Mouse (Mus musculus): ENCODE data around the gene Pex14. TPM values are rescaled to one million over a fixed set of nuclear protein-coding genes. Genes with fewer than 3 reads are reported as not detected.

Gene Pex14
- total and polyA plus RNA-seq, 2 experiments = 35.6 to 58.2 TPM

DNA sequence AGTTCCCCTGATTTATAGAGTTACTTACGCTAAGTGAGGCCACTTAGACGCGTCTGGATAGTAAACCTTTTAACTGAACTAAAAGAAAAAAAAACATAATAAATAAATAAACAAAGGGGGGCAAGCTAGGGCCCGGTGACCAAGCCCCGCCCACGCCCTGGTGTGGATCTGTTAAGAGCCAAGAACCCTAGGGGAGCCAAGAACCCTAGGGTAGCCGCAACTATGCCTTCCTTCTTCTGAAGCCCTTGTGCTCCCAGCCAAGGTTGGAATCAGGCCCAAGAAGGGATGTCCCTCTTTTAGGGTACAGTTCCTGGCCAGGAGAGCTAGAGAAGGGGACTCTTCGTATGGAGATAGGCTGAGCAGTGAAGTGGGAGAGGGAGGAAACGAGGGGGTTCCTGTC lies 176.3 kb downstream of the Pex14 start:
- Histone ChIP-seq H3K36me3 (ENCODE audit: control insufficient read depth, insufficient read depth, low read length) (no peaks in the 10 kb centered on the region), H3K9ac (ENCODE audit: low read depth, low read length) (no peak overlapping the region), H3K27ac (replicated peaks; ENCODE audit: insufficient read depth, low read depth, low read length) (no peak overlapping the region), H3K4me3 (ENCODE audit: insufficient read depth, low read depth, low read length) (no peak overlapping the region), H3K27me3 (ENCODE audit: control insufficient read depth, insufficient read depth, low read length) (no peaks in the 10 kb centered on the region), H3K4me1 (ENCODE audit: control insufficient read depth, insufficient read depth, low read length) (no peaks in the 10 kb centered on the region), H3K79me2 (ENCODE audit: control insufficient read depth, insufficient read depth, low read length) (no peaks in the 10 kb centered on the region)
- WGBS = 83% methylated on average over 9 of the region's 9 CpGs
- no peak for DNase-seq (ENCODE audit: extremely low read depth, low read depth, low spot score)
- no peak for TF ChIP-seq POLR2A (IDR thresholded peaks at IDR 0.05; ENCODE audit: extremely low read depth, insufficient read depth, low read length)

DNA sequence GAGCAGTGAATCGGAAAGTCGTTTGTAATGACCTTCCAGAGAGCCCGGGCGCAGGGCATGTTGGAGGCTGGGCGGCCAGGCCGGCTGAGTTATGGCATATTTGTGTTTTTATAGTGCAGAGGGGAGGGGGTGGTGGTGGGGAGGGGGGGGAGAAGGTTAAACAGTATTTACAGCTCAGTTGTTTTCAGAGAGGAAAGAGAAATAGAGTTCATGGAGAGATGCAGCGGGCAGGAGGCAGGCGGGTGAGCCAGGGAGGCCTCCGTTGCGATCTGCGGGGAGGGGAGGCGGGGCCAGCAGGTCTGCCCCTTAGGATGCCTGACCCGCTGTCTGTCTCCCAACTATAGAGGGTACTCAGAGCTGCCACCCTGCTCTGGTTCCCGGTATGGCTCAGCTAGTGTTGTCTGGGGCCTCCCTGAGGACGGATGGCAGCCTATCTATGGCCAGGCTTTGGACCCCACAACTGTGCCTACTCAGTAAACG lies 177.4 kb downstream of the Pex14 start:
- WGBS = 47% methylated on average over 16 of the region's 16 CpGs
- no peaks in the 10 kb centered on the region for H3K4me1 ChIP-seq (ENCODE audit: control insufficient read depth, insufficient read depth, low read length)
- H3K79me2 ChIP-seq (ENCODE audit: control insufficient read depth, insufficient read depth, low read length) = no peaks in the 10 kb centered on the region
- no peaks in the 10 kb centered on the region for H3K27me3 ChIP-seq (ENCODE audit: control insufficient read depth, insufficient read depth, low read length)
- TF ChIP-seq CTCF (IDR thresholded peaks at IDR 0.05; ENCODE audit: low read depth, low read length) (no peak), POLR2A (IDR thresholded peaks at IDR 0.05; ENCODE audit: extremely low read depth, insufficient read depth, low read length) (no peak)
- no peak overlapping the region for H3K9ac ChIP-seq (ENCODE audit: low read depth, low read length)
- H3K36me3 ChIP-seq (ENCODE audit: control insufficient read depth, insufficient read depth, low read length) = no peaks in the 10 kb centered on the region
- H3K4me3 ChIP-seq (ENCODE audit: insufficient read depth, low read depth, low read length) = no peak overlapping the region
- DNase-seq (ENCODE audit: extremely low read depth, low read depth, low spot score) = no peak
- H3K27ac ChIP-seq (replicated peaks; ENCODE audit: insufficient read depth, low read depth, low read length) = no peak overlapping the region

- WGBS = 82% methylated on average over 11 of the region's 11 CpGs
- H3K27ac ChIP-seq (replicated peaks; ENCODE audit: insufficient read depth, low read depth, low read length) = no peak overlapping the region
- no peak for DNase-seq (ENCODE audit: extremely low read depth, low read depth, low spot score)
Measured at GRCm38 (mm10) chr4:148920610-148921009, 179.1 kb downstream of the Pex14 start.

GRCm38 (mm10) chr4:148918707-148919447 lies 180.8 kb downstream of the Pex14 start:
- TF ChIP-seq POLR2A (IDR thresholded peaks at IDR 0.05; ENCODE audit: extremely low read depth, insufficient read depth, low read length) = no peak
- TF ChIP-seq CTCF (IDR thresholded peaks at IDR 0.05; ENCODE audit: low read depth, low read length) = no peak
- H3K27ac ChIP-seq (replicated peaks; ENCODE audit: insufficient read depth, low read depth, low read length) = no peak overlapping the region
- DNase-seq (ENCODE audit: extremely low read depth, low read depth, low spot score) = no peak
- H3K4me1 ChIP-seq (ENCODE audit: control insufficient read depth, insufficient read depth, low read length) = no peaks in the 10 kb centered on the region
- no peak overlapping the region for H3K9ac ChIP-seq (ENCODE audit: low read depth, low read length)
- no peaks in the 10 kb centered on the region for H3K36me3 ChIP-seq (ENCODE audit: control insufficient read depth, insufficient read depth, low read length)
- WGBS = 89% methylated on average over 15 of the region's 15 CpGs
- no peaks in the 10 kb centered on the region for H3K79me2 ChIP-seq (ENCODE audit: control insufficient read depth, insufficient read depth, low read length)
- no peaks in the 10 kb centered on the region for H3K27me3 ChIP-seq (ENCODE audit: control insufficient read depth, insufficient read depth, low read length)
- no peak overlapping the region for H3K4me3 ChIP-seq (ENCODE audit: insufficient read depth, low read depth, low read length)

More at GRCm38 (mm10) chr4:148920610-148921009, 179.1 kb downstream of the Pex14 start:
- H3K4me3 ChIP-seq (ENCODE audit: insufficient read depth, low read depth, low read length) = no peak overlapping the region
- no peaks in the 10 kb centered on the region for H3K4me1 ChIP-seq (ENCODE audit: control insufficient read depth, insufficient read depth, low read length)
- no peaks in the 10 kb centered on the region for H3K27me3 ChIP-seq (ENCODE audit: control insufficient read depth, insufficient read depth, low read length)
- no peak overlapping the region for H3K9ac ChIP-seq (ENCODE audit: low read depth, low read length)
- no peaks in the 10 kb centered on the region for H3K79me2 ChIP-seq (ENCODE audit: control insufficient read depth, insufficient read depth, low read length)
- H3K36me3 ChIP-seq (ENCODE audit: control insufficient read depth, insufficient read depth, low read length) = no peaks in the 10 kb centered on the region
- TF ChIP-seq CTCF (IDR thresholded peaks at IDR 0.05; ENCODE audit: low read depth, low read length) (no peak), POLR2A (IDR thresholded peaks at IDR 0.05; ENCODE audit: extremely low read depth, insufficient read depth, low read length) (no peak)

- Histone ChIP-seq H3K9ac (ENCODE audit: low read depth, low read length) (no peak overlapping the region), H3K4me1 (ENCODE audit: control insufficient read depth, insufficient read depth, low read length) (no peaks in the 10 kb centered on the region), H3K36me3 (ENCODE audit: control insufficient read depth, insufficient read depth, low read length) (no peaks in the 10 kb centered on the region), H3K79me2 (ENCODE audit: control insufficient read depth, insufficient read depth, low read length) (no peaks in the 10 kb centered on the region), H3K27me3 (ENCODE audit: control insufficient read depth, insufficient read depth, low read length) (no peaks in the 10 kb centered on the region), H3K27ac (replicated peaks; ENCODE audit: insufficient read depth, low read depth, low read length) (no peak overlapping the region), H3K4me3 (ENCODE audit: insufficient read depth, low read depth, low read length) (no peak overlapping the region)
- no peak for DNase-seq (ENCODE audit: extremely low read depth, low read depth, low spot score)
- WGBS = 94% methylated on average over 15 of the region's 15 CpGs
- TF ChIP-seq CTCF (IDR thresholded peaks at IDR 0.05; ENCODE audit: low read depth, low read length) = no peak
Measured at GRCm38 (mm10) chr4:148915849-148916248, 183.8 kb downstream of the Pex14 start.

- DNase-seq (ENCODE audit: extremely low read depth, low read depth, low spot score) = no peak
Measured at GRCm38 (mm10) chr4:148914863-148915622, 184.6 kb downstream of the Pex14 start.

More at GRCm38 (mm10) chr4:148914863-148915622, 184.6 kb downstream of the Pex14 start:
- Histone ChIP-seq H3K36me3 (ENCODE audit: control insufficient read depth, insufficient read depth, low read length) (no peaks in the 10 kb centered on the region), H3K9ac (ENCODE audit: low read depth, low read length) (no peak overlapping the region), H3K4me3 (ENCODE audit: insufficient read depth, low read depth, low read length) (no peak overlapping the region), H3K27me3 (ENCODE audit: control insufficient read depth, insufficient read depth, low read length) (no peaks in the 10 kb centered on the region), H3K79me2 (ENCODE audit: control insufficient read depth, insufficient read depth, low read length) (no peaks in the 10 kb centered on the region), H3K27ac (replicated peaks; ENCODE audit: insufficient read depth, low read depth, low read length) (no peak overlapping the region), H3K4me1 (ENCODE audit: control insufficient read depth, insufficient read depth, low read length) (no peaks in the 10 kb centered on the region)
- 78% methylated on average over 10 of the region's 10 CpGs for WGBS
- no peak for TF ChIP-seq POLR2A (IDR thresholded peaks at IDR 0.05; ENCODE audit: extremely low read depth, insufficient read depth, low read length)
- TF ChIP-seq CTCF (IDR thresholded peaks at IDR 0.05; ENCODE audit: low read depth, low read length) = no peak

Data from liver, adult 2 months (tissue).